Mouse (Mus musculus) lung, adult 2 months (tissue): Measurements from ENCODE around the gene Txk.

Experiments used
- CTCF ChIP-seq: fragments of 200-500 bp; IDR thresholded peaks from 2 replicates; pipeline ENCODE4 v1.5.1; 2011; ENCODE audit warnings: mild to moderate bottlenecking, low read length, control low read depth; ENCODE audit not compliant: insufficient read depth
- POLR2A ChIP-seq: fragments of 200-500 bp; IDR thresholded peaks from 2 replicates; pipeline ENCODE4 v1.6.1; 2011; ENCODE audit warnings: low read depth, mild to moderate bottlenecking, control low read depth, low read length, borderline replicate concordance; ENCODE audit errors: extremely low read depth

DNA sequence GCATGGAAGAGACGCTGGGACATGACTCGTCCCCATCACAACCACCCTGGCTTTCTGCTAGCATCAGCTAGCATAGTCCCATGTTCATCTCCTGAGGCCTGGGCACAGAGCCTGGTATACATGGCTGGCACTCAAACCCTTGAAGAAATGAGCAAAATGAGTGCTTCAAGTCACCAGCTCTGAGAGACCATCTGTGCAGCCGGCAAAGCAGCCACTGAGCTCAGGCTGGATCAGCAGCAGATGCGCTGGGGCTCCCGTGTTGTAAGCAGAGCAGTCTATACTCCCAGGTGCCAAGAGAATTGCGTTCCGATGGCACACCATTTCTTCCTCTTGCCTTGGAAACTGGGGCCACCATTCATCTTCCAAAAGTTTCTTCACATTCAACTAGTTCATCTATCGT lies 3.4 kb upstream of the Txk start:
- TF ChIP-seq CTCF (no peak), POLR2A (no peak)
